Mouse (Mus musculus) T-helper 1 cell (primary cell): ENCODE data around the gene Pappa.

ENCODE experiments used
- in situ Hi-C: fragments of 300-600 bp; cut with MboI, MseI; formaldehyde crosslinking; loops from one replicate; pipeline ENCODE4 v1.15.1; 2025; ENCODE audit warnings: high pct_unique_total_duplicates

Gene Pappa

GRCm38 (mm10) chr4:65166288-65166835 lies 42.4 kb downstream of the Pappa start:
- in situ Hi-C loops, result no loop called here

GRCm38 (mm10) chr4:65174505-65174904 lies 50.5 kb downstream of the Pappa start:
- in situ Hi-C loops, result no loop called here

GRCm38 (mm10) chr4:65178146-65178545 lies 54.2 kb downstream of the Pappa start:
- in situ Hi-C loops, result no loop called here

GRCm38 (mm10) chr4:65187236-65187635 lies 63.3 kb downstream of the Pappa start:
- in situ Hi-C loops, result no loop called here

- in situ Hi-C loops, result no loop called here
These were observed 63.7 kb downstream of the Pappa start for GRCm38 (mm10) chr4:65187716-65188115.

- in situ Hi-C loops, result no loop called here
These were observed 65.0 kb downstream of the Pappa start for GRCm38 (mm10) chr4:65188921-65189485.

GRCm38 (mm10) chr4:65192810-65193209 lies 68.8 kb downstream of the Pappa start:
- in situ Hi-C loops, result no loop called here

GRCm38 (mm10) chr4:65195971-65196370 lies 72.0 kb downstream of the Pappa start:
- in situ Hi-C loops, result no loop called here

- in situ Hi-C loops, result no loop called here
These were observed 79.7 kb downstream of the Pappa start for GRCm38 (mm10) chr4:65203666-65204065.

GRCm38 (mm10) chr4:65205446-65205845 lies 81.5 kb downstream of the Pappa start:
- in situ Hi-C loops, result no loop called here

- in situ Hi-C loops, result no loop called here
These were observed 85.5 kb downstream of the Pappa start for GRCm38 (mm10) chr4:65209369-65210015.

- in situ Hi-C loops, result no loop called here
These were observed 92.7 kb downstream of the Pappa start for GRCm38 (mm10) chr4:65216682-65217081.

GRCm38 (mm10) chr4:65217651-65218364 lies 93.8 kb downstream of the Pappa start:
- in situ Hi-C loops, result no loop called here

GRCm38 (mm10) chr4:65223901-65224300 lies 99.9 kb downstream of the Pappa start:
- in situ Hi-C loops, result no loop called here

- in situ Hi-C loops, result no loop called here
These were observed 114.6 kb downstream of the Pappa start for GRCm38 (mm10) chr4:65238540-65238998.

- in situ Hi-C loops, result no loop called here
These were observed 118.5 kb downstream of the Pappa start for GRCm38 (mm10) chr4:65242434-65242931.

- in situ Hi-C loops, result no loop called here
These were observed 119.3 kb downstream of the Pappa start for GRCm38 (mm10) chr4:65243245-65243644.

- in situ Hi-C loops, result no loop called here
These were observed 121.0 kb downstream of the Pappa start for GRCm38 (mm10) chr4:65245015-65245414.

- in situ Hi-C loops, result no loop called here
These were observed 121.5 kb downstream of the Pappa start for GRCm38 (mm10) chr4:65245440-65245839.

- in situ Hi-C loops, result no loop called here
These were observed 128.2 kb downstream of the Pappa start for GRCm38 (mm10) chr4:65252193-65252592.

- in situ Hi-C loops, result no loop called here
These were observed 130.1 kb downstream of the Pappa start for GRCm38 (mm10) chr4:65254073-65254472.

- in situ Hi-C loops, result no loop called here
These were observed 143.1 kb downstream of the Pappa start for GRCm38 (mm10) chr4:65267066-65267465.
